Mouse (Mus musculus) CD4-positive, CD25-positive, alpha-beta regulatory T cell (primary cell): ENCODE data around the gene Nfkbie. TPM values are rescaled to one million over a fixed set of nuclear protein-coding genes. Genes with fewer than 3 reads are reported as not detected.

Experiments
- polyA plus RNA-seq: library from polyadenylated mRNA; unstranded; fragments of 100-300 nt; shearing (Covaris generic); gene quantifications from one replicate; pipeline ENCODE4 v1.2.1, GENCODE M21; 2017

Nfkbie gene
- polyA plus RNA-seq = 64.8 TPM

DNA sequence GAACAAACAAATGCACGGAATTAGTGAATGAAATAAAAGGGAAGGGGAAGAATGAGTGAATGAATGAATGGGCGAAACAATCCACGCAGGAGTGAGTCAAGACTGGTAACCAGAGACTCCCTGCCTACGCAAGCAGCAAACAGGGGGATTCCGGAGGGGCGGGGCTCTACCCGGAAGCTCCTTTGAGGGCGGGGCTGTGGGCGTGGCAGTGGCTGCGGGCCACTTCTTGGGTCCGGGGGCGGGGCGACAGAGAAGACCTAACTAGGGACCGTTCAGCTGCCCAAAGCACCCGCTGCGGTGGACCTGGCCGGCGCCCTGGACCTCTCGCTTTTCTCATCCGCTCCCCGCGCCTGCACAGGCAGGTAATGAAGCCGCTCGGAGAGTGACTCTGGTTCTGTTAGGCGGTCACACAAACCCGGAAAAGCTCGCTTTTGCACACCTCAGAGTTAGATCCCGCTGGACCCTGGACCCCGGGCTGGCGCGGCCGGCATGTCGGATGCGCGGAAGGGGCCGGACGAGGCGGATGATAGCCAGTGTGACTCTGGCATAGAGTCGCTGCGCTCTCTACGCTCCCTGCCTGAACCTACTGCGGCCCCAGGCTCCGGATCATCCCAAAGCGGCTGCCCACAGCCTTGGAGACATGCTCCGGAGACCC is at the start of gene Nfkbie:
Gene Nfkbie (plus strand): TSS at position 252 of the 655 bp plus-strand sequence.

DNA sequence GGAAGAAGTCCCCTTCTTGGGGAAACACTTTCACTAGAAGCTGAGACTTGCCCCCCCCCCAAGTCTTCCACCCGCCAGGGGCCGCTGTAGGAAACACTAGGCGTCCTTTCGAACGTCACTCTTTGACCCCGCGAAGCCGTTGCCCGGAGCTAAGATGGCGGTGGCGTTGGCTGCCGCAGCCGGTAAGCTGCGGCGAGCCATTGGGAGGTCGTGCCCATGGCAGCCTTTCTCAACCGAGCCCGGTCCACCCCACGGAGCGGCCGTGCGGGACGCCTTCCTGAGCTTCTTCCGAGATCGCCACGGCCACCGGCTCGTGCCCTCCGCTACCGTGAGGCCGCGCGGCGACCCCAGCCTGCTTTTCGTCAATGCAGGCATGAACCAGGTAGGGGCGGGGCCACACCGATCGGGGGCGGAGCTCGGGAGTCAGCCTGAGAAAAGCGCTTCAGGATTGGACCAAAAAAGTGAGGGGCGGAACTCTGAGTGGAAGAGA is 48.8 kb upstream of the Nfkbie start, which contains the start of gene Aars2:
Gene Aars2 (plus strand): TSS at position 142 of the 490 bp plus-strand sequence.

DNA sequence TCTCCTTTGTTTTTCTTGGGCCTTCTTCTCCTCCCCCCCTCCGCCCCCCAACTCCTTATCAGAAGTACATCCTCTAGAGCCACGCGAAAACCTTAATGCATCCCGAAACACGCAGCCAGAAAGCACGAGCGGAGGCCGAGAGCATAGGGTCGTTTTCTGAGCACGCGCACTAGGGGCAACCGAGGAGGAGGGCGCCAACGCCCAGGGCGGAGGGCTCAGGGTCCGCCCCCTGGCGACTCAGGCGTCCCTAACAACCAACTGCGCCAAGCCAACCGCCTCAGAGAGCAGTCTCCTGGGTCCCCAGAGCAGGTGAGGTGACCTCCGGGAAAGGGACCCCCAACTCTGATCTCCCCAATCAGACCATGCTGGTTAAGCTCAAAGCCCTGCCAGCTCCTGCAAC is 32.2 kb upstream of the Nfkbie start, which contains the start of gene Tcte1:
Gene Tcte1 (plus strand): TSS at position 172 of the 400 bp plus-strand sequence.

DNA sequence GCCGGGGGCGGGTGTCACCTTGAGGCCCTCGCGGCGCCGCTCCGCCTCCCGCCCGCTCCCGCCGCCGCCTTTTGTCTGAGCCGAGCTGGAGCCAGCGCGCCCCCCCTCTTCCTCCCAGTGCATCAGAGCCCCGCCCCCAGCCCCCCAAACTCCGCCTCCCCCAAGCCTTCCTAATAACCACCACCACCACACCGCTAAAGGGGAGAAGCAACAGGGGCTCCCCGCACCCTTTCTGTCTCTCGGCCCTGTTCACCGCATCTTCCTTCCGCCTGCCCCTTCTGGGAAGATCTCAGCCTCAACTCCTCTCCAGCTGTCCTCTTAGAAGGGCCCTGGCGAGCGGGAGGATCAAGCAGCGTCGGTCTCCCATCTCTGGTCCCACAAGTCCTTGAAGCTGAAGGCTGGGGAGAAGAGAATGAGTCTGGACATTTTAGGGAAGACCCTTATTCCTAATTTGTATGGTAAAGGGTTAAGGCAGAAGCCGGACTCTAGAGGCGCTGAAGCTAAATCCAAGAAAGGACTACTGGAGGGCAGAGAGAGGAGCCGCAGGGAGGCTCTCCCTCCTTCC is 5.8 kb upstream of the Nfkbie start, which contains the start of gene Tmem151b:
Gene Tmem151b (minus strand): TSS at position 61 of the 565 bp plus-strand sequence.

DNA sequence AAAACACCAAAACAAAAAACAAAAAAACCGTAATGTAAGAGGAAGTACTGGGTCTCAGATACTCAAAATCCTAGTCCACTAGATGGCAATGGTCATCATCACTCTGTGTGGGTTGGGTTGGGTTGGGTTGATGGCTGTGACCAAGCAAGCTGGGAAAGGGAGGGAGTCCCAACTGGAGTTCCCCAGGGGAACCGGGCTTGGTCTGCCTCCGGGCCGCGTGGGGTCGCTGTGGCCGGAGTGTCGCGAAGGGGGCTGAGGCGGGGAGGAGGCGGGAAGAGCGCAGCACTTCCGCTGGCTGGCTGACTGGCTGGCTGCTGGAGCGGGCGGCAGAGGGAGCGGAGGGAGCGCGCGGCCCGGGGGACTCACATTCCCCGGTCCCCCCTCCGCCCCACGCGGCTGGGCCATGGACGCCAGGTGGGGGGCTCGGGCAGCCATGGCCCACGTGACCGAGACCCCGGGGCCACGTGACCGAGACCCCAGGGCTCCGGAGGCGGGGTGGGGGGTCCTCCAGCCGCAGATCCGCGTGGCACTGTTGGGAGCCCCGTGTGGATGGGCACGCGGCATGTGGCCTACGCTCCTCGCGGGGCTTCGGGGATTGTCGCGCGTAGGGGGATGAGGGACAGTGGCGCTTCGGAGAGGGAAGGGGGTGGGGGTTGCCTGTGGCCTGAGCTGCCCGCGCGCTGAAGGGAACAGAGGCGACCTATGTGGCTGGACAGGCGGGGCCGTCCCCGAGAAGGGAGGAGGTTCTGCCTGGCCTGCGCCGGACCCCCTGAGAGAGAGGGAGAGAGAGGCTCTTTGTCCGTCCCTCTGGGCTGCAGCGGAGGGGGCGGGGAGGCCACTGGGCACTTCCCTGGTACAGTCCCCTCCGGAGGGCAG is 8.4 kb downstream of the Nfkbie start, which contains the start of gene Slc35b2:
Gene Slc35b2 (plus strand): TSS at position 220 of the 876 bp plus-strand sequence.

DNA sequence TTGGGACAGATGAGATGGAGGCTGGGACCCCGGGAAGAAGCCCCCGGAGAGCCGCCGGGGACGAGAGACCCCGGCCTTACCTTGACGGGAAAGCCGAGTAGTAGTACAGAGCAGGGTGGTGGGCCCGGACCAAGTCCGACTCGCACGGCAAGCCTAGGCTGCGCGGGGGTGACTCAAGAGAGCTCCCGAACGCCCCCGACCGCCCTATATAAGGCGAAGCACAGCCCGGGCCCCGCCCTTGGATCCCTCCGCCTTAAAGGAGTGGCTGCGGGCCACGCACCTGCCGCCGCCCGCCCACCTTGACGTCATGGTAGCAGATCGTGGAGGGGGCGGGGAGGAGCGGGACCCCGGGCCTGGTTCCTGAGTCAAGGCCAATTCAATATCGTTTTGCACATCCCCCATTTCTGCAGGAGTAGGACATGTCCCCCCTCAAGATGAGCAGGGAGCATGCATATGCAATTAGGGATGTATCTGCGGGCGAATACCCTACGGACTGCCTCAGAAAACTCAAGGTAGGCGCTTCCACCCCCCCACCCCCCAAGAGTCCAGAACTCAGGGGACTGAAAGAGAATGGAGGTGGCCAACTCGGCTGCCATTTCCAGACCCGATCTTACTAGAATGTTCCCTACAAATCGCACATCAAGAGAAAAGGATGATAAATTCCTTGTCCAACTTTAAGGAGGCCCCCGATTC is 17.7 kb downstream of the Nfkbie start, which contains the start of gene Hsp90ab1:
Gene Hsp90ab1 (minus strand): TSS at position 185 of the 693 bp plus-strand sequence.

DNA sequence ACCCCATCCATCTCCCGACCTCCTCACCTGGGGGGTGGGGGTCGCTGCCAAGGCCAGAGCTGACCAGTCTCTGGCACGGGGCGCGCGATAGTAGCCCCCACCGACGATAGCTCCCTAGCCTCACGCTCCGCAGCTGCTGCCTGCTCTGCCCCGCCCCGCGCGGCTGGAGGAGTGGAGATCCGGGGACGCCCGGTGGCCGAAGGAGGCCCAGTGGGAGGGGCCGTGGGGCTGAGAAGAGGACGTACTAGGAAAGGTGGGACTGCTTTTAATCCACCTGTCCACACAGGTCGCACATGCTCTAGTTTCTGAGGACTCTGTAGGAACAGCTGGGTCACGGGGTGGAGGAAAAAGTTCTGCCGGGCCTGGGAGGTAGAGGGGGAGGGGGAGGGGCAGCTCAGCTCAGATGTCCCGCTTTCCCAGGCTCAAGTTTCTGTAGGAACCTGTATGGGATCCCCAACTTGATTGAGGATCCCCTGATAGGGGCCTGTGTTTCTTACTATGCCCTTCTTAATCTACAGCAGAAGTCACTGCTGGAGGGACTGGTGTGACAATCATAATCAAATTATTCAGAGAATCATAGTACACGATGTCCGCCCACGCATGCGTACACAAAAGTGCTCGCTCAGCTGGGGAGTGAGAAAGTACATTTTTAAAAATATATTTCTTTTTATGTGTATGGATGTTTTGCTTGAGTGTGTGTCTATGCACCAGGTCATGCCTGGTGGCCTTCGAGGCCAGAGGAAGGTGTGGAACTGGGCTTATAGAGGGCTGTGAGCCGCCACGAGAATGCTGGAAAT is 44.1 kb downstream of the Nfkbie start, which contains the start of gene Slc29a1:
Gene Slc29a1 (minus strand): TSS at position 161 of the 797 bp plus-strand sequence.

DNA sequence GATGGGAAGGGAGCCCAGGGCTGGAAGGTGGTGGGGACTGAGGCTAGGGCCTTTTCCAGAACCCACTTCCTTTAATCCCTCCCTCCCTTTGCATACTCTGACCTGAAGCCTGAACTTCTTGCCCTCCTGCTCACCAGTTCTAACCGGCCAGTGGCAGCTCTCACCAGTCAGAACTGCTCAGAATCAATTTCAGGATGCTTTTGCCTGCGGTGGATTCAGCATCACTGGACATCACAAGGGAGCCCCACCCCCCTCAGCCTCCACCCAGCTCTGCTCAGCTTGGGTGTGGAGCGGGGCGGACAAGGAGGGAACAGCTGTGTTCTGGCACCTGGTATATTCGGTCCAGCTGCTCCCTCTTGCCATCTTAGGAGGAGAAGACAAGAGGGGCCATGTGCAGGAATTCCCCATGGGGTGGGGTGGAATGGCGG is 46.4 kb downstream of the Nfkbie start, which contains the start of gene Mymx:
Gene Mymx (minus strand): TSS at position 226 of the 428 bp plus-strand sequence.

Other genes with a start within 250 kb of the Nfkbie start
- gene Cdc5l, start 122.0 kb upstream of the Nfkbie start, polyA plus RNA-seq = 83.4 TPM
- gene Spats1, start 80.3 kb upstream of the Nfkbie start, polyA plus RNA-seq = 0.62 TPM
- 14.7 TPM for gene Aars2, start 48.9 kb upstream of the Nfkbie start, polyA plus RNA-seq
- not detected for gene Tcte1, start 32.3 kb upstream of the Nfkbie start, polyA plus RNA-seq
- 0.05 TPM for gene Tmem151b, start 6.0 kb upstream of the Nfkbie start, polyA plus RNA-seq
- gene Slc35b2, start 8.2 kb downstream of the Nfkbie start, polyA plus RNA-seq = 59.6 TPM
- 678 TPM for gene Hsp90ab1, start 17.6 kb downstream of the Nfkbie start, polyA plus RNA-seq
- gene Slc29a1, start 43.9 kb downstream of the Nfkbie start, polyA plus RNA-seq = 128 TPM
- gene Mymx, start 46.4 kb downstream of the Nfkbie start, polyA plus RNA-seq = not detected
- gene Capn11, start 103.6 kb downstream of the Nfkbie start, polyA plus RNA-seq = not detected
- gene Mrpl14, start 130.6 kb downstream of the Nfkbie start, polyA plus RNA-seq = 68.3 TPM
- 13.0 TPM for gene Tmem63b, start 131.2 kb downstream of the Nfkbie start, polyA plus RNA-seq
- gene 1600014C23Rik, start 178.1 kb downstream of the Nfkbie start, polyA plus RNA-seq = not detected